Mouse (Mus musculus) midbrain, postnatal 0 days (tissue): ENCODE measurements at regions not wholly inside any gene's neighbourhood (a gene's known extent, or its start where the extent isn't known, plus 50 kb on each side); places are given as distances from the start of the nearest gene placed in this dataset.

ENCODE experiments used
- ATAC-seq: fragments of 200-750 bp; cut with Nextera tagmentation; 2 replicates; pipeline ENCODE4 v1.8.0; 2017; ENCODE audit warnings: moderate number of reproducible peaks, mild to moderate bottlenecking, moderate TSS enrichment, moderate library complexity; ENCODE audit not compliant: low FRiP score
- DNase-seq: peaks from one replicate; pipeline ENCODE4 v3.0.0-alpha.2; 2015; ENCODE audit warnings: low spot score
- H3K27ac ChIP-seq: fragments of 300-500 bp; sonication (generic); 2 replicates; pipeline ENCODE4 v1.5.1; 2014; ENCODE audit warnings: low read depth, mild to moderate bottlenecking, low read length, mixed read lengths
- H3K27me3 ChIP-seq: fragments of 300-500 bp; sonication (generic); 2 replicates; pipeline ENCODE4 v1.6.1; 2014; ENCODE audit warnings: low read length, control low read depth, mixed read lengths; ENCODE audit not compliant: insufficient read depth
- H3K36me3 ChIP-seq: fragments of 300-500 bp; sonication (generic); 2 replicates; pipeline ENCODE4 v1.6.1; 2014; ENCODE audit warnings: low read length, control low read depth, mixed read lengths; ENCODE audit not compliant: insufficient read depth
- H3K4me1 ChIP-seq: fragments of 300-500 bp; sonication (generic); 2 replicates; pipeline ENCODE4 v1.6.1; 2014; ENCODE audit warnings: mild to moderate bottlenecking, control low read depth, antibody characterized with exemption, low read length, mixed read lengths; ENCODE audit not compliant: insufficient read depth
- H3K4me2 ChIP-seq: fragments of 300-500 bp; sonication (generic); 2 replicates; pipeline ENCODE4 v1.6.1; 2014; ENCODE audit warnings: low read depth, mild to moderate bottlenecking, low read length, mixed read lengths; ENCODE audit not compliant: poor library complexity, severe bottlenecking
- H3K4me3 ChIP-seq: fragments of 300-500 bp; sonication (generic); 2 replicates; pipeline ENCODE4 v1.5.1; 2014; ENCODE audit warnings: low read depth, mild to moderate bottlenecking, low read length, moderate library complexity
- H3K9ac ChIP-seq: fragments of 300-500 bp; sonication (generic); replicated peaks from 2 replicates; pipeline ENCODE4 v1.6.1; 2014; ENCODE audit warnings: mild to moderate bottlenecking, low read length, moderate library complexity, mixed read lengths; ENCODE audit not compliant: poor library complexity, severe bottlenecking
- H3K9me3 ChIP-seq: fragments of 300-500 bp; sonication (generic); 2 replicates; pipeline ENCODE4 v1.6.1; 2016; ENCODE audit warnings: low read length, control low read depth
- CTCF ChIP-seq: IDR thresholded peaks from 2 replicates; pipeline ENCODE4 v1.5.1; 2016; ENCODE audit warnings: antibody characterized with exemption, mild to moderate bottlenecking
- WGBS: fragments of 180-500 bp; shearing (Covaris S2); extraction: QIAGEN DNeasy Blood & Tissue Kit; methylation state at CpG from one replicate; pipeline ENCODE4 v1.1.7; 2014; 5-methylcytosine and 5-hydroxymethylcytosine counted together

DNA sequence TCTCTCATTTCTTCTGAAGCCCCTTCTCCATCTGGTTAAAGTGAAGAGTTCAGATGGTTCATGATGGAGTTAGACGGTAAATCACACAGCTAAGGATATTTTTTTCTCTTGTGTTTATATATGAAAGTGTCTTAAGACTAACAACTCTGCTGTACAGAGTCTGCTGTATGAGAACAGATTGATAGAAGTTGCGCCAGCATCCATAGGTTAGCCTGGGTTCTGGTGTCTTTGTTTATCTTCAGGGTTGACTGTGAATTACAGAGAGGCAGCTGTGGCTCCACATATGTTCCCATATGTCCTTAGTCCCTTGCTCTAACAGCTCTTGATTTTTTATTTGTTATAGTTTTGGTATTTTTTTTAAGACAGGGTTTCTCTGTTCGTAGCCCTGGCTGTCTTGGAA is 334.9 kb upstream of the Api5 start:
- 86% methylated on average over 3 of the region's 3 CpGs for WGBS
- H3K9ac ChIP-seq = no peak overlapping the region
- DNase-seq (no peak), ATAC-seq (no peak)
- no peaks in the 10 kb centered on the region for H3K27me3 ChIP-seq
- H3K9me3 ChIP-seq = no peaks in the 10 kb centered on the region
- H3K4me2 ChIP-seq = no peak overlapping the region
- no peaks in the 10 kb centered on the region for H3K4me1 ChIP-seq
- no peak for TF ChIP-seq CTCF
- no peak overlapping the region for H3K4me3 ChIP-seq
- H3K27ac ChIP-seq = no peak overlapping the region
- no peaks in the 10 kb centered on the region for H3K36me3 ChIP-seq

DNA sequence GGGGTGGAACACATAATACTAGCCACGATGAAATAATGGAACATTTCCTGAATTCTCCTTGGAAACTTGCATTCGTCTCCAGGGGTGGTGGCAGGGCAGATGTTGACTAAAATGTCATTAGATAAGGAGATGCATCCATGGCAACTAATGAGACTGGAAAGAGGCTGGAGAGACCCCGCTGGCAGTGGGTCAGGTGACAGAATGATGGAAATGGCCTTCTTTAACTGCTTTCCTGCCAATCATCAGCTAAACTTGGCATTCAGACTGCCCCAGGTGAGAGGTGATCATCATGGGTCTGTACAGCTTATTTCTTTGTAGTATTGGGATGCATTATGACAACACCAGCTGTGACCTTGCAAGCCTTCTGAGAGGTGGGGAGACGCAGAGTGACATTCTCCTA is 334.3 kb upstream of the Api5 start:
- no peak overlapping the region for H3K4me2 ChIP-seq
- no peak overlapping the region for H3K9ac ChIP-seq
- no peaks in the 10 kb centered on the region for H3K27me3 ChIP-seq
- no peak for TF ChIP-seq CTCF
- H3K36me3 ChIP-seq = no peaks in the 10 kb centered on the region
- H3K4me3 ChIP-seq = no peak overlapping the region
- no peaks in the 10 kb centered on the region for H3K4me1 ChIP-seq
- WGBS = 41% methylated on average over 4 of the region's 4 CpGs
- no peak for ATAC-seq
- no peaks in the 10 kb centered on the region for H3K9me3 ChIP-seq
- DNase-seq = peak; percentile 14
- H3K27ac ChIP-seq = no peak overlapping the region

DNA sequence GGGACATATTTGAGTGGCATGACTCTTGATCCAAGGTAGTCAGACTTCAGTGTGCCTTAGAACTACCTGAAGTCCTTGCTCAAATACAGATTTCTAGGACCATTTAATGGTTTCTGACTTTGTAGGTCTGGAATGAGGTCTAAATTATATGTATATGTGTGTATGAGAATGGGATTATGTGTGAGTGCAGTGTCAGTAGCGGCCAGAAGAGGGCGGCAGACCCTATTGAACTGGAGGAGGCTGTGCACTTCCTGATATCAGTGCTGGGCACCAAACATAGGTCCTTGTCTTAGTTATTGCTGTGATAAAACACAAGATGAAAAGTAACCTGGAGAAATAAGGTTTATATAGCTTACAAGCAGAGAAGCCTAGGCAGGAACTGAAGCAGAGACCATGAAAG is 328.6 kb upstream of the Api5 start:
- DNase-seq (no peak), ATAC-seq (no peak)
- H3K27ac ChIP-seq = no peak overlapping the region
- no peaks in the 10 kb centered on the region for H3K27me3 ChIP-seq
- H3K36me3 ChIP-seq = no peaks in the 10 kb centered on the region
- H3K4me1 ChIP-seq = 0 out of 2 replicates have a peak, but pooled peaks cover 2% of the 10 kb centered on the region
- H3K9me3 ChIP-seq = no peaks in the 10 kb centered on the region
- H3K4me3 ChIP-seq = no peak overlapping the region
- H3K9ac ChIP-seq = no peak overlapping the region
- WGBS = 96% methylated on average over 2 of the region's 2 CpGs
- no peak overlapping the region for H3K4me2 ChIP-seq
- TF ChIP-seq CTCF = peak; percentile 37

DNA sequence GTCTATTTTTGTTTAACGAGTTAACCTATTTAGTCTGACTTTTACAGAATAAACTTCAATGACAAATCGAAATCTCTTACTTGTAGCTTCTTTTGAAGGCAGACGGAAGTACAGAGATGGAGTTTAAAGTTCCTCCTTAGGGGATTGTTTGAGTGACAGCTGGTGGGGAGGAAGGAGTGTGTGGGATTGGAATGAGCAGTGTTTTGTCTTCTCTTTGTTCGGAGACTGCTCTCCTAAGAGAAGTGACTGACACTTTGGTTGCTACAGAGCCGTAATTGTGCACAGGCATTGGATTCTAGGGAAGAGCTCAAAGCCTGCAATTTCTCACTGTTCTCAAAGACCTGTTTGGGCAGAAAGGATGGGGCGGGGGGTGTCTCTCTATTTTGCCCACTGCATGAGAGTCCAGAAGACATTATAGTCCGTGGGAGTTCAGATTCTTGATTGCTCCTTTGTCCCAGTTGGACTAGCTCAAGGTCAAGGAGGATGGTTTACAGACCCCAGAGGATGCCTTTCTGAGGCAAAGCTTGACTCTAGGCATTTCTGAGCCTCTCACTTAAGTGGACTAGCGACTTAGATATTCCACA is 327.0 kb upstream of the Api5 start:
- Histone ChIP-seq H3K4me2 (peak overlapping the region; percentile 22; the same call in 1 of the 2 replicates), H3K4me3 (no peak overlapping the region), H3K27me3 (no peaks in the 10 kb centered on the region), H3K27ac (no peak overlapping the region), H3K9ac (no peak overlapping the region), H3K9me3 (no peaks in the 10 kb centered on the region), H3K4me1 (0 out of 2 replicates have a peak, but pooled peaks cover 2% of the 10 kb centered on the region), H3K36me3 (no peaks in the 10 kb centered on the region)
- DNase-seq (peak; percentile 31), ATAC-seq (peak; percentile 70)
- TF ChIP-seq CTCF = no peak
- 14% methylated on average over 8 of the region's 8 CpGs for WGBS

DNA sequence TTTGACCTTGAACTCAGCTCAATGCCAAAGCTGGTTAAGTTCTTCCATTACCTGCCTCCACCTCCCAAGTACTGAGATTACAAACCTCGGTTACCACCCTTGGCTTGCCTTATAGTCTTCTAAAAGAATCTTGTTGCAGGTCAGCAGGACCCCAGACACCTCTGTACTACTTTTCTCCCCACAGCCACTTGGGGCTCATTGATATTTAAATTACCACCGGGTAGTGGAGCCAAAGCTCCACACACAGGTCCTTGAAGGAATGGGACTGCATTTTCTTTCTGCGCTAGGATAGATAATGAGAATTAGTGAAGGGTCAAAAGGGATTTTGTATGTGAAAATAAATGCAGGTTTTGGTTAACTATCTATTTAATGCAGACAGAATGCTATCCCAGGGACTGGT is 326.5 kb upstream of the Api5 start:
- H3K27me3 ChIP-seq = no peaks in the 10 kb centered on the region
- no peak overlapping the region for H3K4me2 ChIP-seq
- H3K4me1 ChIP-seq = 0 out of 2 replicates have a peak, but pooled peaks cover 2% of the 10 kb centered on the region
- DNase-seq = peak; percentile 39
- 9% methylated on average over 3 of the region's 3 CpGs for WGBS
- 0 out of 2 replicates have a peak, but pooled peaks have one; percentile 41 for ATAC-seq
- no peak overlapping the region for H3K27ac ChIP-seq
- H3K9ac ChIP-seq = no peak overlapping the region
- no peaks in the 10 kb centered on the region for H3K36me3 ChIP-seq
- TF ChIP-seq CTCF = peak; percentile 53
- no peaks in the 10 kb centered on the region for H3K9me3 ChIP-seq
- no peak overlapping the region for H3K4me3 ChIP-seq

DNA sequence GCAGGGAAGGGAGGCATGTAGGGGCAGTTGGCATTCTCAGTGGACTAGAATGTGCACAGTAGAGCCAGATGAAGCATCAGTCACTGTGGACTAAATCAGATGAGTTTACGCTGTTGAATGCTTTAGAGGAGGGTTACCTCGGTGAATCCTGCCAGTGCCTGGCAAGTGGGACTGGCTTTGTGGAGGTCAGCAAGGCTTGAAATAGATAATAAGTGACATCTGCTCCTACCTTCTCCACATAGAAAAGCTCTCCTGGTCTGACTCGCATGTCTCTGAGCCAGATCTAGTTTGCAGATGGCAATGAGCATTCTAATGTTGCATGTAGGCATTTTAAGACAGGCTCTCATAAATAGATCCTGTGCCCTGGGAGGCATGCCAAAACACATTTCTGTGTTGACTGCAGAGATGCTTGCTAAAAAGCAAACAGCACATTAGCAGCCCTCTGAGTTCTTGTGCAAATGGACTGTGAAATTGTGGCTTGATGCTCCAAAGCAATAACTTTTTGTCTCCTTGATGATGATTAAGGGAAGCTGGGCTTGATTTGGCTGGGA is 310.3 kb upstream of the Api5 start:
- no peak for TF ChIP-seq CTCF
- H3K9ac ChIP-seq = no peak overlapping the region
- no peak overlapping the region for H3K27ac ChIP-seq
- DNase-seq (peak; percentile 59), ATAC-seq (no peak)
- H3K4me2 ChIP-seq = no peak overlapping the region
- H3K4me3 ChIP-seq = no peak overlapping the region
- H3K4me1 ChIP-seq = no peaks in the 10 kb centered on the region
- H3K27me3 ChIP-seq = no peaks in the 10 kb centered on the region
- H3K36me3 ChIP-seq = no peaks in the 10 kb centered on the region
- 87% methylated on average over 3 of the region's 3 CpGs for WGBS
- H3K9me3 ChIP-seq = no peaks in the 10 kb centered on the region
